23 mouse cellular contexts compared by ENCODE assay signal in genomic region chr15:78669221-78669871, GRCm38 (mm10). TPM values are rescaled to one million over a fixed set of nuclear protein-coding genes. Genes with fewer than 3 reads are reported as not detected.
A peak's percentile ranks its signal among the peaks of the same experiment; 100 is the strongest.
DNase-seq lines count a peak whose midpoint lies in the region; ATAC-seq and TF ChIP-seq lines count a peak whose summit lies in the region.
"Had no signal": no experiment of that assay in that cellular context is flagged by ENCODE, and none has a peak within 500 bp of the region (broad histone marks: within the 10 kb centered on the region; RNA-seq: fewer than 3 reads in every experiment).

No protein-coding gene starts in this region.

- H3K4me3 ChIP-seq in forebrain, embryonic 15.5 days = no peak overlapping the region
- H3K4me3 ChIP-seq in forebrain, embryonic 12.5 days (replicated peaks) = no peak overlapping the region
- H3K4me3 ChIP-seq in midbrain, embryonic 10.5 days = no peak overlapping the region
- H3K4me3 ChIP-seq in midbrain, embryonic 16.5 days (ENCODE audit: low read depth, low read length) = no peak overlapping the region
- no peak overlapping the region for H3K4me3 ChIP-seq in forebrain, postnatal 0 days (ENCODE audit: low read depth, low read length)
- H3K4me3 ChIP-seq: embryonic facial prominence, embryonic 15.5 days; gastrocnemius, adult 2 months; limb, embryonic 15.5 days; megakaryocyte, embryonic 14.5 days; neural tube, embryonic 13.5 days had no signal

- H3K9me3 ChIP-seq in forebrain, embryonic 15.5 days = no peaks in the 10 kb centered on the region
- H3K9me3 ChIP-seq in forebrain, embryonic 12.5 days = no peaks in the 10 kb centered on the region
- H3K9me3 ChIP-seq in midbrain, embryonic 10.5 days (replicated peaks) = no peaks in the 10 kb centered on the region
- no peaks in the 10 kb centered on the region; the same call in 1 of the 2 replicates for H3K9me3 ChIP-seq in midbrain, embryonic 16.5 days (replicated peaks; ENCODE audit: control insufficient read depth, low read length, poor library complexity, severe bottlenecking)
- H3K9me3 ChIP-seq in forebrain, postnatal 0 days (ENCODE audit: low read length) = no peaks in the 10 kb centered on the region
- H3K9me3 ChIP-seq: embryonic facial prominence, embryonic 15.5 days; limb, embryonic 15.5 days; megakaryocyte, embryonic 14.5 days; neural tube, embryonic 13.5 days had no signal

- peak; percentile 36; the same call in 1 of the 2 replicates for ATAC-seq in forebrain, embryonic 15.5 days (replicated peaks)
- no peak for ATAC-seq in forebrain, embryonic 12.5 days (ENCODE audit: low FRiP score)
- no peak for ATAC-seq in midbrain, embryonic 16.5 days
- ATAC-seq in forebrain, postnatal 0 days = no peak
- ATAC-seq: liver, postnatal 0 days had no signal

- no peak overlapping the region for H3K4me2 ChIP-seq in forebrain, embryonic 15.5 days (replicated peaks)
- no peak overlapping the region for H3K4me2 ChIP-seq in forebrain, embryonic 12.5 days
- no peak overlapping the region for H3K4me2 ChIP-seq in midbrain, embryonic 16.5 days (ENCODE audit: low read length)
- H3K4me2 ChIP-seq in forebrain, postnatal 0 days (ENCODE audit: low read depth) = no peak overlapping the region
- H3K4me2 ChIP-seq: embryonic facial prominence, embryonic 15.5 days; limb, embryonic 15.5 days; neural tube, embryonic 13.5 days had no signal

- no peaks in the 10 kb centered on the region for H3K36me3 ChIP-seq in forebrain, embryonic 15.5 days
- no peaks in the 10 kb centered on the region for H3K36me3 ChIP-seq in forebrain, embryonic 12.5 days (replicated peaks)
- H3K36me3 ChIP-seq in midbrain, embryonic 10.5 days = no peaks in the 10 kb centered on the region
- H3K36me3 ChIP-seq in midbrain, embryonic 16.5 days (ENCODE audit: control insufficient read depth, insufficient read depth, low read length) = peaks cover 14% of the 10 kb centered on the region
- peaks cover 27% of the 10 kb centered on the region for H3K36me3 ChIP-seq in forebrain, postnatal 0 days (ENCODE audit: insufficient read depth)
- H3K36me3 ChIP-seq: embryonic facial prominence, embryonic 15.5 days; limb, embryonic 15.5 days had no signal

- no peak for TF ChIP-seq CTCF in forebrain, postnatal 0 days (IDR thresholded peaks at IDR 0.05; ENCODE audit: low read depth)

- 43% methylated on average over 10 of the region's 10 CpGs for WGBS in forebrain, embryonic 15.5 days
- WGBS in forebrain, embryonic 12.5 days = 74% methylated on average over 10 of the region's 10 CpGs
- 75% methylated on average over 10 of the region's 10 CpGs for WGBS in midbrain, embryonic 10.5 days
- 67% methylated on average over 10 of the region's 10 CpGs for WGBS in midbrain, embryonic 16.5 days
- 42% methylated on average over 10 of the region's 10 CpGs for WGBS in forebrain, postnatal 0 days

- peaks cover 27% of the 10 kb centered on the region for H3K4me1 ChIP-seq in forebrain, embryonic 15.5 days
- peaks cover 19% of the 10 kb centered on the region for H3K4me1 ChIP-seq in forebrain, embryonic 12.5 days
- peaks cover 33% of the 10 kb centered on the region for H3K4me1 ChIP-seq in midbrain, embryonic 10.5 days
- H3K4me1 ChIP-seq in midbrain, embryonic 16.5 days (ENCODE audit: control insufficient read depth, insufficient read depth, low read length) = peaks cover 7% of the 10 kb centered on the region; the same call in 1 of the 2 replicates
- H3K4me1 ChIP-seq in forebrain, postnatal 0 days (ENCODE audit: insufficient read depth) = 0 out of 2 replicates have a peak, but pooled peaks cover 4% of the 10 kb centered on the region

- no peak overlapping the region for H3K9ac ChIP-seq in forebrain, embryonic 15.5 days (replicated peaks)
- no peak overlapping the region for H3K9ac ChIP-seq in forebrain, embryonic 12.5 days
- no peak overlapping the region for H3K9ac ChIP-seq in midbrain, embryonic 16.5 days (ENCODE audit: low read depth, low read length)
- no peak overlapping the region for H3K9ac ChIP-seq in forebrain, postnatal 0 days
- H3K9ac ChIP-seq: embryonic facial prominence, embryonic 15.5 days; limb, embryonic 15.5 days; liver, postnatal 0 days; neural tube, embryonic 13.5 days had no signal

- no peak for DNase-seq in midbrain, embryonic 10.5 days (ENCODE audit: low spot score)
- no peak for DNase-seq in forebrain, postnatal 0 days
- DNase-seq in lung, postnatal 10 days = peak; percentile 32
- DNase-seq in right cerebral cortex, adult 18-20 months = no peak
- no peak for DNase-seq in heart, postnatal 25 days (ENCODE audit: low spot score)
- DNase-seq: adrenal gland, adult 2 months; cerebellum, adult 9-11 months; gastrocnemius, adult 2 months; heart, adult 11 months; heart, postnatal 4 days; kidney, adult 18-20 months; liver, postnatal 0 days; thymus, adult 18-20 months had no signal

- peak overlapping the region; percentile 38; the same call in 1 of the 2 replicates for H3K27ac ChIP-seq in forebrain, embryonic 15.5 days (replicated peaks)
- H3K27ac ChIP-seq in forebrain, embryonic 12.5 days = no peak overlapping the region
- peak overlapping the region; percentile 42; the same call in 1 of the 2 replicates for H3K27ac ChIP-seq in midbrain, embryonic 10.5 days (replicated peaks)
- H3K27ac ChIP-seq in midbrain, embryonic 16.5 days (ENCODE audit: low read length) = no peak overlapping the region
- H3K27ac ChIP-seq in forebrain, postnatal 0 days (ENCODE audit: low read depth, low read length) = 0 out of 2 replicates have a peak overlapping the region, but pooled peaks have one; percentile 4
- H3K27ac ChIP-seq: embryonic facial prominence, embryonic 15.5 days; gastrocnemius, adult 2 months; kidney, postnatal 0 days; limb, embryonic 15.5 days; neural tube, embryonic 13.5 days had no signal

- H3K27me3 ChIP-seq in forebrain, embryonic 15.5 days = 0 out of 2 replicates have a peak, but pooled peaks cover 4% of the 10 kb centered on the region
- peaks cover 43% of the 10 kb centered on the region for H3K27me3 ChIP-seq in forebrain, embryonic 12.5 days
- peaks cover 50% of the 10 kb centered on the region for H3K27me3 ChIP-seq in midbrain, embryonic 10.5 days (ENCODE audit: low read depth, poor library complexity, severe bottlenecking)
- peaks cover 9% of the 10 kb centered on the region for H3K27me3 ChIP-seq in midbrain, embryonic 16.5 days (ENCODE audit: control insufficient read depth, insufficient read depth, low read depth, low read length)
- no peaks in the 10 kb centered on the region for H3K27me3 ChIP-seq in forebrain, postnatal 0 days (ENCODE audit: insufficient read depth, low read length)

- intact Hi-C loops in heart, postnatal 25 days (cut with DNase I) = no loop called here

RNA-seq across cellular contexts. Expression of gene Elfn2, which starts 49.2 kb away (rescaled TPM):
- 6.2 and 6.8 TPM in 2 replicates for polyA plus RNA-seq in forebrain, embryonic 15.5 days (2015; fragmentation: Nextera tagmentation; extraction: Ambion mirVana)
- polyA plus RNA-seq in forebrain, embryonic 12.5 days (2016; fragmentation: Nextera tagmentation; extraction: Ambion mirVana) = 1.2 TPM in 2 replicates
- polyA plus RNA-seq in midbrain, embryonic 10.5 days (2016; fragmentation: Nextera tagmentation; extraction: Ambion mirVana) = 0.23 and 0.26 TPM in 2 replicates
- 9.6 and 12.6 TPM in 2 replicates for polyA plus RNA-seq in midbrain, embryonic 16.5 days (2015; fragmentation: Nextera tagmentation; extraction: Ambion mirVana)
- total RNA-seq in forebrain, postnatal 0 days (2014; rRNA removed) = 33.9 and 51.6 TPM in 2 replicates
- polyA plus RNA-seq in forebrain, postnatal 0 days (2015; fragmentation: Nextera tagmentation; extraction: Ambion mirVana) = 8.1 and 10.1 TPM in 2 replicates
- 1 to 10 TPM; 1.4 to 2.5 TPM for total RNA-seq in heart, postnatal 25 days (2021)
- polyA plus RNA-seq: C2C12; heart, embryonic 14.5 days; liver, postnatal 0 days had no signal

Comparison
In these comparisons a context has a peak if more than half of its experiments do, and no peak if none do; other contexts are left out.
1. H3K27ac ChIP-seq: peak in forebrain, embryonic 15.5 days (single experiment), midbrain, embryonic 10.5 days (single experiment) and forebrain, postnatal 0 days (single experiment); none in forebrain, embryonic 12.5 days (single experiment) and midbrain, embryonic 16.5 days (single experiment).